Mouse (Mus musculus) limb, embryonic 10.5 days (tissue): ENCODE results near the gene Rgs3. TPM values are rescaled to one million over a fixed set of nuclear protein-coding genes. Genes with fewer than 3 reads are reported as not detected.

Experiments used
- DNase-seq: peaks from one replicate; pipeline ENCODE4 v3.0.0-alpha.2; 2017; ENCODE audit warnings: low spot score
- H3K27ac ChIP-seq: fragments of 300-500 bp; sonication (generic); 2 replicates; pipeline ENCODE4 v1.5.1; 2016; ENCODE audit warnings: mild to moderate bottlenecking
- H3K27me3 ChIP-seq: fragments of 300-500 bp; sonication (generic); 2 replicates; pipeline ENCODE4 v1.6.1; 2016; ENCODE audit warnings: low read depth, mild to moderate bottlenecking; ENCODE audit not compliant: poor library complexity, severe bottlenecking
- H3K36me3 ChIP-seq: fragments of 300-500 bp; sonication (generic); 2 replicates; pipeline ENCODE4 v1.6.1; 2016; ENCODE audit warnings: mild to moderate bottlenecking, moderate library complexity
- H3K4me1 ChIP-seq: fragments of 300-500 bp; sonication (generic); 2 replicates; pipeline ENCODE4 v1.6.1; 2016
- H3K4me3 ChIP-seq: fragments of 300-500 bp; sonication (generic); 2 replicates; pipeline ENCODE4 v1.5.1; 2016; ENCODE audit warnings: mild to moderate bottlenecking, moderate library complexity
- H3K9me3 ChIP-seq: fragments of 300-500 bp; sonication (generic); replicated peaks from 2 replicates; pipeline ENCODE4 v1.6.1; 2016; ENCODE audit warnings: mild to moderate bottlenecking
- WGBS: fragments of 180-500 bp; shearing (Covaris S2); methylation state at CpG from one replicate; pipeline ENCODE4 v1.1.7; 2016; 5-methylcytosine and 5-hydroxymethylcytosine counted together
- polyA plus RNA-seq: library from polyadenylated mRNA; unstranded; fragments of >200 nt; fragmentation: Nextera tagmentation; extraction: Ambion mirVana; gene quantifications from 2 replicates; pipeline ENCODE4 v1.2.1, GENCODE M21; 2016

Gene Rgs3
- polyA plus RNA-seq, 1 experiment from 2014 or later: 38.2 TPM

DNA sequence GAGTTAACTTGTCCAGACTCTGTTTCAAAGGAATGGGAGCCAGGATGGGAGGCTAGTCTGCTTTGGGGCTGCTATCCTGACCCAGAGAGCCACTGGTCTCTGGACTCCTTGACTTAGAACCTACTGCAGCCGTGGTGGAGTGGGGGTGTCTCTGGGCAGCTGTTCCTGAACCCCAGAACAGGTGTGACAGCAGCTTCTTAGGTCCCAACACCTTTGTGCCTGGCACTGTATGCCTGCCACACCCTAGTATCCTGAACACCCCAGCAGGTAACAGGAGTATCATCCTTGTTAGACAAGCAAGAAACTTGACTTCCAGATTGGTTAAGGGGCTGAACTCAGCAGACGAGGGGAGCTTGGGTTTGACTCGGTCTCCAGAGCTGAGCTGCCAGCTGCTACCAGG, 138.9 kb downstream of the Rgs3 start:
- DNase-seq: no peak
- no peaks in the 10 kb centered on the region for H3K27me3 ChIP-seq
- WGBS: 75% methylated on average over 3 of the region's 3 CpGs
- H3K27ac ChIP-seq: peak overlapping the region; percentile 48; the same call in 1 of the 2 replicates
- H3K9me3 ChIP-seq: no peaks in the 10 kb centered on the region
- no peak overlapping the region for H3K4me3 ChIP-seq
- H3K36me3 ChIP-seq: peaks cover 41% of the 10 kb centered on the region
- H3K4me1 ChIP-seq: peaks cover 47% of the 10 kb centered on the region

DNA sequence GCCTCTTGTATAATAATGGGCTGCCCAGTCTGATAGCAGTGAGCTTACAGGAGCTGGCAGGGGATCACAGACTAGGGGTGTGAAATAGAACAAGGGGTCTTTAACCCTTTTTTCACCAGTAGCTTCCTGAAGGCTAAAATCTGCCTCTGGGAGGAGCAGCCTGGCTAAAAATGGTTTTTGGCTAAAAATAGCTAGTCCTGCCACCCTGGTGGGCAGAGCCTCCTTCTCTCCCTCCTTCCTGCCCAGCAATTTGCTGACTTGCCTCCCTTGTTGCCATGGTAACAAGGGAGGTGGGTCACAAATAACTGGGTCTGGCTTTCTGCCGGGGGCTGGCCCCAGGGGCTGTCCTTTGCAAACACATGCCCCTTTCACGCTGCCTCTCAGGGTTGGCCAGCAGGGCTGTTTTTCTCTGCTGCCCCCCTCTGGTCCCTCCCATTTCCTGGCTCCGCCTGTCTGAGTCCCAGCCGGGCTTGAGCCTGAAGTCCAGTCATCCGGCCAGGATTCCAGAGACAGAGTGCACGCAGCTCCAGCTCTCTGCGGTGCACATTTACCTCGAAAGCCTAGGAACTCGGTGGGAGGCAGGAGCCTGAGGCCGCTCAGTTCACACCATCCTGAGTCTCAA, 139.7 kb downstream of the Rgs3 start:
- H3K4me1 ChIP-seq: peaks cover 44% of the 10 kb centered on the region
- H3K27me3 ChIP-seq: no peaks in the 10 kb centered on the region
- peak overlapping the region; percentile 86 for H3K27ac ChIP-seq
- WGBS: under 1% methylated on average over 10 of the region's 10 CpGs
- H3K4me3 ChIP-seq: peak overlapping the region; percentile 51
- DNase-seq: peak; percentile 91
- H3K36me3 ChIP-seq: peaks cover 41% of the 10 kb centered on the region
- no peaks in the 10 kb centered on the region for H3K9me3 ChIP-seq

DNA sequence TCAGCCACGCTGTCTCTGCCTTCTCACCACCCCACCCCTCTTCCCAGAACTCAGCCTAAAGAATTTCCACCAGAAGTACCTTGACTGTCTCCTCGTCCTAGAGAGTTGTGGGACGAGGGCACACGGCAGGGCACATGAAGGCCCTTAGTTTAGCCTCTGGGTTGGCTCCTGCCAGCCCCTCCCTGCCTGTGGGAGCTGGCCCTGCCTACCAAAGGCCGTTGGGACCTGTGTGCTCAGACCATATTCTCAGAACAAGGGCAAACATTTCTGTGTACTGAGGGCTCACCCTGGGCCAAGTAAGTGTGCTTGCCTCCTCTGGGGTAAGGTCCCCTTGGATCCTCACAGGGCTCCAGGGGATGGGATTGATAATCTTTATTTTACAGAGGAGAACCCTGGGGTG, 140.8 kb downstream of the Rgs3 start:
- Histone ChIP-seq H3K4me3 (peak overlapping the region; percentile 51), H3K27me3 (no peaks in the 10 kb centered on the region), H3K4me1 (peaks cover 49% of the 10 kb centered on the region), H3K27ac (peak overlapping the region; percentile 86), H3K36me3 (peaks cover 41% of the 10 kb centered on the region), H3K9me3 (no peaks in the 10 kb centered on the region)
- WGBS: 82% methylated on average over 5 of the region's 5 CpGs
- DNase-seq: no peak

DNA sequence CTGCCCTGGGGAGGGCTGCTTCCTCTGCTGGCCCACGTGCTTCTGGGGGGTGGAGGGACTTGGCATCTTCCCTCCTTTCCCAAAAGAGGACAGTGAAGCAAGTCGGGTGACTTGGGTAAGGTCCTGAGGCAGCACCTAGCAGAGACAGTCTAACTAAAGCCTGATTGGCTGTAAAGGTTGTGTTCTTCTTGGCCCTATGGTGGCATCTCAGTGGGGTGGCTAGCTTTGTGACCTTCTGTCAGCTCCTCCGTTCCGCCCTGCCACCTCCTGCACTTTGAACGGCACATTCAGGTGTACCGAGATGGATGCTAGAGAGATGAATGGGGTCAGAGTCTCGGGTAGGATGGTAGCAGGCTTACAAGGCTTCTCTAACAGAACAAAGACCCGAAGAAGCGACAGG, 143.5 kb downstream of the Rgs3 start:
- Histone ChIP-seq H3K4me3 (no peak overlapping the region), H3K36me3 (peaks cover 41% of the 10 kb centered on the region), H3K27me3 (no peaks in the 10 kb centered on the region), H3K27ac (no peak overlapping the region), H3K4me1 (peaks cover 47% of the 10 kb centered on the region), H3K9me3 (no peaks in the 10 kb centered on the region)
- no peak for DNase-seq
- 82% methylated on average over 9 of the region's 9 CpGs for WGBS

DNA sequence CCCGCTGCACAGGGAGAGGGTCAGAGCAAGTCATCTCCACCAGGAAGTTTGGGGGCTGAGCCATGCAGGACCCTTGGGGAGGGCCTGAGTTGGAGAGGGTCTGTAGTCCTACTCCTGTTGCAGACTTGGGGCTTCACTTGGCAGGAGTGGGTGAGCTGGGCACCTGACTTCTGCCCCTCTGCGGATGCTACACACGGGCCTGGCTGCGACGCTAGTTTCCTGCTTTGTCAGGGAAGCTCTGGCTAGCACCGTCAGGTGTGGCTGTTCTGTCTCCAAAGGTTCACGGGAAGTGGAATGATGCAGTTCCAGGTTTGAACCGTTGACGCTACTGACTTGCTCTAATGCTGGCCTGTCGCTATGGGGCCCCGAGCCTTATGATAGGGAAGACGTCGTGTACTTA, 144.6 kb downstream of the Rgs3 start:
- peaks cover 41% of the 10 kb centered on the region for H3K36me3 ChIP-seq
- no peak overlapping the region for H3K4me3 ChIP-seq
- no peaks in the 10 kb centered on the region for H3K9me3 ChIP-seq
- H3K27me3 ChIP-seq: no peaks in the 10 kb centered on the region
- no peak for DNase-seq
- H3K27ac ChIP-seq: no peak overlapping the region
- 95% methylated on average over 13 of the region's 13 CpGs for whole genome bisulfite sequencing
- peaks cover 37% of the 10 kb centered on the region for H3K4me1 ChIP-seq

DNA sequence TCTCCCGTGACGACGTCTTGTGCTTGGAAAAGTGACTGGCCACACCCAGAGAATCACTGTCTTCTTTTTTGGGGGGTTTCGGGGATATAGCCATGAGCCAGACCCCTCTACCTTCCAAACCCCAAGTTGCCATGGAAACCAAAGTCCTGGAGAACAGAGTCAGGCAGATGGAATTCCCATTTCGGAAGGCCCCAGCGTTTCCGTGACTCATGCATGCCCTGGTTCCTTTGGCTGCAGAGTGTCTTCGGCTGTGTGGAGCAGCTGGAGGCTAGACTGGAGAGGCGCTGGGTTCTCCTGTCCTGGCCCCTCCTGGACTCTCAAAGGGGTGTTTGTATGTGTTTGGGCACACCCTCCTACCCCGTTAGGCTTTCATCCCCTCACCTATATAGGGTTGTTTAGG, 145.4 kb downstream of the Rgs3 start:
- H3K4me3 ChIP-seq: no peak overlapping the region
- DNase-seq: no peak
- H3K27ac ChIP-seq: peak overlapping the region; percentile 10; the same call in 1 of the 2 replicates
- H3K36me3 ChIP-seq: peaks cover 38% of the 10 kb centered on the region
- H3K27me3 ChIP-seq: no peaks in the 10 kb centered on the region
- peaks cover 29% of the 10 kb centered on the region for H3K4me1 ChIP-seq
- 86% methylated on average over 10 of the region's 10 CpGs for WGBS
- H3K9me3 ChIP-seq: no peaks in the 10 kb centered on the region

DNA sequence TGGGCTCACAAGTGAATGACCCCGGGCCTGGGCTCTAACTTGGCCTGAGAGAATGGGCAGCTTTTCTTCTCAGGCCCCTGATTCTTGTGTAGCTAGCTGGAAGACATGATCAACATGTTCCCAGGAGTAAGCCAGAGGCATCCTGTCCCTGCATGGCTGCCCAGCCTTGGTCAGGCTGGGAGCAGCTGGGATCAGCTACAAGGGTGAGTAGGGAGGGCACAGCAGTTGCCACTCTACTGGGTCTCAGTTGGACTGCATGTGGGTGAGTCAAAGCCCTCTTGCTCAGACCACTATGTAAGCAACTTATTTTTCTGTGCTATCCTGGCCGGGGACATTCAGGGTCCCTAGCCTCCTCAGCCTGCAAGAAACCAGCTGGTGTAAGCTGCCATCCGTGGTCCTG, 146.1 kb downstream of the Rgs3 start:
- Histone ChIP-seq H3K27ac (no peak overlapping the region), H3K4me3 (no peak overlapping the region), H3K4me1 (peaks cover 21% of the 10 kb centered on the region), H3K27me3 (no peaks in the 10 kb centered on the region), H3K36me3 (peaks cover 31% of the 10 kb centered on the region), H3K9me3 (no peaks in the 10 kb centered on the region)
- WGBS: 57% methylated on average over 3 of the region's 3 CpGs
- no peak for DNase-seq

DNA sequence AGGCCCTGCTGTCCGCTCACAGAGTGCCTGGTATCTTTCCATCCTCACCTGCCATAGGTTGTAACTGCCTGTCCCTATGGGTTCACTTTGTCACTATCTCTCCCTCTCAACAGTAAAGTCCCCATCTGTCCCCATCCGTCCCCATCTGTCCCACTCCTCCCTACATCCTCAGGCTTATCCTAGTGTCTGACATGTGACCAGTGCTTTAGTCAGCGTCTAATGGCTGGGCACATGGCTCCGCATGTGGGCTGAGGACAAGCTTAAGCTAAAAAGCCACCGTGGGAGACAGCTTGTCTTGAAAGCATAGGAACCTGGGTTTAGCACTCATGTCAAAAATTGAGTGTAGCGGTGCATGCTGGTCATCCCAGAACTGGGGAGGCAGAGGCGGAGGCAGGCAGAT, 148.4 kb downstream of the Rgs3 start:
- Histone ChIP-seq H3K27me3 (no peaks in the 10 kb centered on the region), H3K4me1 (peaks cover 20% of the 10 kb centered on the region), H3K9me3 (no peaks in the 10 kb centered on the region), H3K27ac (0 out of 2 replicates have a peak overlapping the region, but pooled peaks have one; percentile 16), H3K4me3 (no peak overlapping the region), H3K36me3 (peaks cover 16% of the 10 kb centered on the region)
- WGBS: 83% methylated on average over 7 of the region's 7 CpGs
- DNase-seq: no peak

DNA sequence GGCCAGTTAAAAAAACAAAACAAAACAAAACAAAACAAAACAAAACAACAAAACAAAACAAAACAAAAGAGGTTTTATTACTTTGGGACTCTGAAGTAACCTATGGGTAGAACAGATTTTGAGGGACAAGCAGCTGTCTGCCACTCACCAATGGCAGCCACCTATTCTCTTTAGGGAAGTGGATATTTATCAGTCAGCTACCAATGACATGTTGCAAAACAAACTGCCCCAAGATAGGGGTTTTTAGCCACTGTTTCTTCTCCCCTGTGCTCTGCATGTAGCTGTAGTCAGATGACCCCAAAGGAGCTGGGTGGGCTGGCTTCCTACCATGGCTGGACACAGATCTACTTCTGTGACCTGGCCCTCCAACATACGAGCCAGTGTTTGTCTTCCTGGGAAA, 149.3 kb downstream of the Rgs3 start:
- H3K36me3 ChIP-seq: peaks cover 7% of the 10 kb centered on the region
- H3K27ac ChIP-seq: no peak overlapping the region
- WGBS: 84% methylated on average over 1 of the region's 1 CpGs

DNA sequence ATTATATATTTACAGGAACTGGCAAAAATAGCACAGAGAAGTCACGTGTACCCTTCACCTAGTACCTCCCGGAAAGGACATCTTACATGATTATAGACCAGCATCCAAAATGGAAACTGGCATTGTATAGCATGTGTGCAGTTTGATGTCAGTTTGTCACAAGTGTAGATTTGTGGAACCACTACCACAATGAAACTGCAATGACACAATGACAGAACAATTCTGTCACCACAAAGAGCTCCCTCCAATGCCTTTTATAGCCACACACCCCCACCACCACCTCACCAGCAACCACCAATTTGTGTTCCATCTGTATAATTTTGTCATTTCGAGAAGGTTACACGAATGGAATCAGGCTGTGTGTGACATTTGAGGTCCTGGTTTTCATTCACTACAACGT, 149.8 kb downstream of the Rgs3 start:
- no peak for DNase-seq
- 87% methylated on average over 5 of the region's 5 CpGs for WGBS
- Histone ChIP-seq H3K4me3 (no peak overlapping the region), H3K9me3 (no peaks in the 10 kb centered on the region), H3K27ac (no peak overlapping the region), H3K4me1 (peaks cover 20% of the 10 kb centered on the region), H3K27me3 (no peaks in the 10 kb centered on the region), H3K36me3 (peaks cover 2% of the 10 kb centered on the region)

More for the DNA sequence above, 149.3 kb downstream of the Rgs3 start:
- H3K27me3 ChIP-seq: no peaks in the 10 kb centered on the region
- no peaks in the 10 kb centered on the region for H3K9me3 ChIP-seq
- H3K4me1 ChIP-seq: peaks cover 20% of the 10 kb centered on the region
- DNase-seq: no peak
- no peak overlapping the region for H3K4me3 ChIP-seq

DNA sequence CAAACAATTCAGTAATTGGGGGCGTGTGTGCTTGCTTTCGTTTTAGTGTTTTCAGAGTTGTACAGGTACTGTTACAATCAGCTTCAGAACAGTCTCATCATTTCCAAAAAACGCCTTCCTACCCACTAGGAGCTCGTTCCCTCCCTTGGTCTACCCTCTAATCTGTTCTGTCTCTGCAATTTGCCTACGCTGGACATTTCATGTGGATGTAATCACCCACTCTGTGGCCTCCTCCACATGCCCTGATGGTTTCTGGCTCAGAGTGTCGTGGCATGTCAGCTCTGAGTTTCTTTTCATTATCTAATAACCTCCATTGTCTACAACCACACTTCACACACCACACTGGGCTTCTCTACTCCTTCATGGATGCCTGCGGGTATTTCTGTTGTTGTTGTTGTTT, 151.5 kb downstream of the Rgs3 start:
- Histone ChIP-seq H3K4me1 (peaks cover 3% of the 10 kb centered on the region), H3K9me3 (no peaks in the 10 kb centered on the region), H3K4me3 (no peak overlapping the region), H3K27me3 (no peaks in the 10 kb centered on the region), H3K36me3 (no peaks in the 10 kb centered on the region), H3K27ac (no peak overlapping the region)
- WGBS: 91% methylated on average over 7 of the region's 7 CpGs
- DNase-seq: no peak

DNA sequence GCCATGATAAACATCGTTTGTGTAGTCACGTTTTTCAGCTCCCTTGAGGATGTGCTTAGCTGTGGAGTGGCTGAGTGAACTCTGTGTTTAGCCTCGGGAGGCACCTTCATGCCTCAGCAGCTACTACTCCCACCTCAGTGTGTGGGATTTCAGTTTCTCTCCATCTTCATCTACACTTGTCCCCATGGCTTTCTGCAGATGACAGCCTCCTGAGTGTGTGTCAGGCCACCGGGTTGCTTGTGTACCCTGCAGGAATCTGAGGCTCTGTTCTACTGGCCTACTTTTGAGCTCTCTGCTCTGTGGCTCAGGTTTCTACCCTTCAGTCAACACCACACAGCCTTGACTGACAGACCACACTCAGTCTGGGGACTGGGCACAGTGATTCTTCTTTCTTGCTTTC, 151.9 kb downstream of the Rgs3 start:
- H3K36me3 ChIP-seq: no peaks in the 10 kb centered on the region
- 81% methylated on average over 4 of the region's 4 CpGs for WGBS
- no peak overlapping the region for H3K27ac ChIP-seq
- no peaks in the 10 kb centered on the region for H3K9me3 ChIP-seq
- H3K27me3 ChIP-seq: no peaks in the 10 kb centered on the region
- DNase-seq: no peak
- no peak overlapping the region for H3K4me3 ChIP-seq
- H3K4me1 ChIP-seq: no peaks in the 10 kb centered on the region

DNA sequence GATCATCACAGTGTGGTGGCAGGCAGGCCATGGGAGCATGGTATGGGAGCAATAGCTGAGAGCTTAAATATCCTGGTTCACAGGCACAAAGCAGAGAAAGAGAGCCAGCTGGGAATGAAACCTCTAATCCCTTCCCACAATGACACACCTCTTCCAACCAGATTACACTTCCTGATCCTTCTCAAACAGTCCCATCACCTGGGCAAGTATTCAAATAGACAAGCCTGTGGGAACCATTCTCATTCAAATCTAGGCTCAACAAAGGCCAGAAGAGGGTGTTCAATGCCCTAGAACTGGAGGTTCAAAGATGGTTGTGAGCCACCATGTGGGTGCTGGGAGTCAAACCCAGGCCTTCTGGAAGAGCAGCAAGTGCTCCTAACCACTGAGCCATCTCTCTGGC, 161.2 kb downstream of the Rgs3 start:
- no peaks in the 10 kb centered on the region for H3K27me3 ChIP-seq
- H3K4me1 ChIP-seq: peaks cover 15% of the 10 kb centered on the region
- no peaks in the 10 kb centered on the region for H3K36me3 ChIP-seq
- no peak overlapping the region for H3K27ac ChIP-seq
- H3K4me3 ChIP-seq: no peak overlapping the region
- no peaks in the 10 kb centered on the region for H3K9me3 ChIP-seq
- DNase-seq: no peak

DNA sequence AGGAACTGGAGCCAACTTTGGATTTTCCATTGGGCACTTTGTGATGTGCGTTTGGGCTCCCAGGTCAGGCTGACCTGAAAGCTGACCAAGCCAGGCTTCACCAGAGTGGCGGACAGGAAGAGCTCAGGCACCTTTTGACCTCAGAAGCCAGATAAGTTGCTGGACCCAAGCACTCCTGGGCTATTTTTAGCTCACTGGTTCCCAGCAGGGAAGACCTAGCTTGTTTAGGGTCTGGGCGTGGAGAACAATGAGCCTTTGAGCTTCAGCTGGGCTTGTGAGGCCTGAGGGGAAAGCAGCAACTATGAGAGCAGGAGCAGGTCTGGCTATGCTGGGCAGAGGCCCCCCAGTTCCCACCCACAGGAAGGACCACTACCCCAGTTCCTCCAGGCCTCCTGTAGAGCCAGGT, 162.4 kb downstream of the Rgs3 start:
- Histone ChIP-seq H3K36me3 (no peaks in the 10 kb centered on the region), H3K4me1 (peaks cover 15% of the 10 kb centered on the region), H3K4me3 (no peak overlapping the region), H3K9me3 (no peaks in the 10 kb centered on the region), H3K27me3 (no peaks in the 10 kb centered on the region), H3K27ac (peak overlapping the region; percentile 84)
- no peak for DNase-seq
- 33% methylated on average over 3 of the region's 3 CpGs for WGBS
